Mouse (Mus musculus) inflammation-experienced regulatory T-cells (primary cell): ENCODE measurements around the gene Cldn34c2. TPM values are rescaled to one million over a fixed set of nuclear protein-coding genes. Genes with fewer than 3 reads are reported as not detected.

Source experiments
- polyA plus RNA-seq, 2 experiments: library from polyadenylated mRNA; unstranded; fragments of 100-300 nt; shearing (Covaris generic); gene quantifications; one replicate each; pipeline ENCODE4 v1.2.1; 2017

The Cldn34c2 gene
- not detected for polyA plus RNA-seq

GRCm38 (mm10) chrX:123581400-123581799 is at the start of gene Cldn34c2:
Gene Cldn34c2 (plus strand): TSS chrX:123581700.

Other genes starting within 250 kb of the Cldn34c2 start
- not detected for gene Gm17467, start 123.1 kb downstream of the Cldn34c2 start, polyA plus RNA-seq
- gene Cldn34c3, start 212.0 kb downstream of the Cldn34c2 start, polyA plus RNA-seq: not detected